Mouse (Mus musculus) frontal cortex, postnatal 36 days (tissue): ENCODE measurements around the gene Cenpp.

Source experiments
- DNase-seq, 2 experiments: peaks; one replicate each; pipeline ENCODE4 v3.0.0; 2022; ENCODE audit warnings: low spot score in 2 of 2

Gene Cenpp

DNA sequence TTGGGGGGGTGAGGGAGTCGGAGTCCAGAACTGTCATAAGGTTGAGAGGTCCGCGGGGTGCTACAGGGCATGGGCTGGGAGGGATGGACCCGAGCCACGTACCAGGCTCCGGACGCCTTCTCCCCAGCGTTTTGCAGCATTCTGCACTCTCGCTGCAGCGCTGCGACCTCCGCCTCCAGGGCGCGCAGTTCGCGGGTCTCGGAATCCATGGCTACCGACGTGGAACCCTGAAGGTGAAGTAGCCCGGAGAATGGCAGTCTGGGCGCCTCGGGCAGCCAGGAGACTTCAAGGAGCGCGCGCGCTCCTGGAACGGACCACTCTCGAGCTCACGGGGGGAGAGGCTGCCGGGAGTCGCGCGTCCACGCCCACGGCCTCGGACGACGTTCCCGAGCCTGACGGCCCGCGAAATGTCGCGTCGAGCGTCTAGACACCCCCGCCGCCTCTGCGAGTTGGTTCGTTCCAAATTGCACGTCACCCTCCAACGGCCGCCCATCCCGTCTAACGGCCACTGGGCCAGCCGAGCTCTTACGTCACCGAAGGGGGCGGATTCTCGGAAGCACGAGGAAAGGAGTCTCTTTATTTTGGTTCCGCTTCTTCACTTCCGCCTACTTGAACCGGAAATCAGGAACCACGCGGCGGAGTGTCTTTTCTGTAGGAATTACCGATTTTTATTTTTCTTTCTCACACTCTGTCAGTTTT lies at the start of gene Cenpp, which contains the start of gene Nol8:
Gene Cenpp, minus strand, starts transcription at position 305 of the 699 bp plus-strand sequence.
Gene Nol8, plus strand, starts transcription at position 598 of the 699 bp plus-strand sequence.
- DNase-seq, result peak; percentile 100

DNA sequence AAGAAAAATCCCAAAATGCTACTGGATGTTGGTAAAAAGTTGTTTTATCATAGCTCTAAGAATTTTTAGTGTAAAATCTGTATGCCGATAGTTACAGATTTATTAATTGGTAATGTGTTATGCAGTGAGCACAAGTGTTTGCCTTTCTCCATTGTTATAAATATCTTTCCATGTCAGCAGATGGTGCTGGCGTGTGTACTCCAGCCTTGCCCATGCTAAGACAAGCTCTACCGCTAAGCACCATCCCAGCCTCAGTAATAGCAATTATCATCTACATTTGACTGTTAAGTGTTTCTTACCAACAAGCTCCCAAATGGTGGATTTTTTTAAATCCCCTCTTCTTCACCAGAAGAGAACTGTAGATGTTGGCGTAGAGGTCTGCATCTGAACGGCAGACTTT lies 38.5 kb upstream of the Cenpp start:
- no peak for DNase-seq

DNA sequence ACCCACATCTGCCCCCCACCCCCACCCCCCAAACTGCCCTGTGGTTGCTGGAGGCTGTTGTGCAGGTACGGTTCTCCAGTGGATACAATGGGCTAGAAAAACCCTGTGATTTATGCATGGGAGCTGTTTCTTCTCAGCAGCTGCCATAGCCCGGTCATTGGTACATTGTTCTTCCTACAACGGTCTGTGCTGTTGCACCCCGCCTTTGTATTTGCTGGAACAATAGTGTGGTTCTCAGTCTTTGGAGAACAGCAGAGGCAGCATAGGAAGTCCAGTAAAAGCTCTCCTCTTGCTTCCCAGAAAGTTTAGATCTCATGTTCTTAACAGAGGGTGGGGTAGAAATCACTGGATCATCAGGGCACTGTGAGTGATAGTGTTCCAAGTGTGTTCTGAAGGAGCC lies 31.7 kb upstream of the Cenpp start:
- DNase-seq, result no peak

DNA sequence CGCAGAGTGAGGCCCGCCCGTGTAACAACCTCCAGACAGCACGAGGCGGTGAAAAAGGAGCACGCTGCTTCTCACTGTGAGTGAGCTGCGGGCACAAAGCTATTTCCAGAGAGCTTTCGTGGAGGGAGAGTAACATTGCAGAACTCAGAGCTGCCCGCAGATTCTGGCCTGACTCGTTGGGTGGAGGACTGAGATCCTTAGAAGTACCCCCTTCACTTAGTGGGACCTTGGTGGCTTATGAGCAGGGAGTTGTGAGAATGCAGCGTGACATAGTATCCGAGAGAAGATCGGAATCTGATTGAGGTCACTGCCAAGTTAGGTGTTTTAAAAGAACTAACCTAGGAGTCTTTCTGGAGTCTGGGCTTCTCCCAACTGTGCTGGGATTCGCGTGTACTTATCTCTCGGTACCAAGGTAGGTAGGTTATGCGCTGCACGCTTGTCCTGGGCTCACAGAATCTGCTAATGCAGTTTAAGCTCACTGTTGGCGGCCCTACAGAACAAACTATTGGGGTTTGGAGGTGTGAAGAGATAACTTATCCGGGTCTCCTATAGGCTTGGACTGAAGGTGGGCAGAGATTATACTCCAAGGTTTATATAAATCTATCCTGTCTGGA lies 29.8 kb upstream of the Cenpp start:
- no peak for DNase-seq

DNA sequence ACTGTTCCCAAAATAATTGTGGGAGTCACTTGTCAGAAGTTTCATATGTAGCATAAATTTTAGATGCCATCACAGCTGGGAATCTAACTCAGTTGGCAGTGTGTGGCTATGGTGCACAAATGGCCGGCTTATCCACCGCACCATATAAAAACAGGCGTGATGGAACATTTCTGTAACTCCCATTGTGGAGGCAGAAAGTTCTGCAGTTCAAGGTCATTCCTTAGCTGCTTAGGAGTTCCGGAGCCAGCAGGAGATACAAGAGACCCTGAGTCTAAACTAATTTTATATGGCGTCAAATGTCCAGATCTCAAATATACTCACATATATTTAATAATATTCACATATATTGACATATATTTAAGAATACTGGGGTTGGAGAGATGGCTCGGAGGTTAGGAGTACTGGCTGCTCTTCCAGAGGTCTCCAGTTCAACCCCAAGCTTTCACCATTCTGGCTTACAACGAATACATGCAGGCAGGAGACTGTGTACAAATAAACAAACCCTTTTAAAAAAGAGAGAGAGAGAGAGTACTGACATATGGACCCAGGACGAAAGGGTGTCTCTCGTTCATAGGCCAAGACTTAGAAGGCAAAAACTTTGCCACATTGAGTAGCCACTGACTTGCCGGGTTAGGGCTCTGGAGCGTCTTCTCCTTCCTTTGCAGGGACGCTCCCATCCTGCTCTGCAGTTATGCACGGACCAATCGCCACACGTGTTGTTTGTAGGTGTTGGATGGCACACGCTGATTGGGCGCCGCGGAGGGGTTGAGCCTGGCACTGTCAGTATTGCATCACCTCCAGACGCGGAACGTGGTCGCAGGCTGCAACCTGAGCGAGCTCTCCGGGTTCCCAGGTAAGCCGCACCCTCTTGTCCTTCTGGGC lies 29.0 kb upstream of the Cenpp start, which contains the start of gene Iars:
Gene Iars, plus strand, starts transcription at position 750 of the 882 bp plus-strand sequence.
- peak; percentile 100 for DNase-seq

DNA sequence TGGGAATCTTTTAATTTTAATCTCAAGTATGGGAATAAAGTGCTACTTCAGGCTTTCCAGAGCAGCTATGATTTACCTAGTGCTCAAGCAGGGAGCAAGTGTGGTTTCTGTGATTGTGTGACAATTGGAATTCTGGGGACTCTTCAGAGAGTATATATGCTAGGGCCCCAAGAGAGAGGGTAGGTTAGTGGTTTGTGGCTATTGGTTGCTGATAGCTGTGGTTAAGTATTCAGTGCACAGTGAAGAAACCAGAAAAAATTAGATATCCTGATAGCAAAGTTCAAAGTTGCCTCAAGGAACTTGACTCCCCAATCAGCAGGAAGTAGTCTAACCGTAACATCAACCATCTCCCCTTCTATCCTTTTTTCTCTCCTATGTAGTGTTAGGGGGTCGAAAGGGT lies 25.2 kb upstream of the Cenpp start:
- DNase-seq, result no peak

DNA sequence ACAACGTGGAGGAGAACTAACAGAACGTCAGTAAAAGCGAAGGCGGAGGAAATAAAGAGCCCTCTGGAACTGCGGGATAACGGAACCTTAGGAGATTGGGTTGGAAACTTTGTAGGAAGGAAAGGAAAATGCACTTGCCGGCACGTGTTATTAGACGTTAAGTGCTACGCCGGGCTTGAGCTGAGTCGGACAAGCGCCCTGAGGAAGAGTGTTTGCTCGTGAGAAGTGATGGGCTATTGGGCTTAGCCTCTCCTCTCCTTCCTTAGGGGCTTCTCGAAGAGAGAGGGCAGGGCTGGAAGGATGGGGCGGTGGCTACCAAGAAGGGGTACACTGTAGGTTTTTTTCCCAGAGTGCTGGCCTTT lies 576 bp upstream of the Cenpp start:
- no peak for DNase-seq

DNA sequence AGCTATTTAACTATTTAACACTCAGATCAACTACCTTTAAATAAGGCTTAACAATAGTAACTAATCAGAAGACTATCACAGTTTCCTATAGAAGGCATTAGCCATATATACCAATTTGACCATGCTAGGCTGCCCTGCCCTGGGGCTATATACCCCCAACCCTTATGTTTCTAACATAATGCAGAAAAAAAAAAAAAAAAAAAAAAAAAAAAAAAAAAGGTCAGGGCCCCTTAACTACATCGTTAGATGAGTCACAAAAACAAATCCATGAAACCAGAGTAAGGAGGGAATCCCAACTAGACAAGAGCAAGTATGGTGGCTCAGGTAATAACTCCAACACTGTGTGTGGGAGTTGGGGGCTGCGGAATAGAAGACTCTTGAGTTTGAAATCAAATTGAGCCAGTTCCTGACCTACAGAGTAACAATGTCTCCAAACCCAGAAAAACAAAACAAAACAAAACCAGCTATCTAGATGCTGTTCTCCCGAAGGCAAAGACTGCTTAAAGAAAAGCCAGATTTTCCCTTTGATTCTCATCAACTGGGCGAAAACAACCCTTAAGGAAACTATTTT lies 719 bp downstream of the Cenpp start:
- no peak for DNase-seq

DNA sequence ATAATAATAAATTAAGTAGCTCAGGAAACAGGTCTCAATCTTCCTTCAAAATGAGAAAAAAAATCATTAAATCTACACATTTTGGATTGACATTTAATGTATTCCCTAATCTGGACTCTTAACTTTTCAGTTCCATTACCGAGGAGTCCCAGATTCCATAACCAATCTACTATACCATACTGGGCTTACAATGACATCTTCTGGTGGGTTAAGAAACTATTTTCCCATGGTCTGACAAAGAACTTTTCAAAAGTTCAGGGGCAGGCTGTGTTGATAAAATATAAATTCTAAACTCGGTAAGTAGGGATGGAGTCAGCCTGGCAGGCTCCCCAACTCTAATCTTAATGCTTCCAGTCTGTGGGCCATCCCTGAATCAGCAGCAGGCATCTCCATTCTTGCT lies 1.4 kb downstream of the Cenpp start:
- no peak for DNase-seq

DNA sequence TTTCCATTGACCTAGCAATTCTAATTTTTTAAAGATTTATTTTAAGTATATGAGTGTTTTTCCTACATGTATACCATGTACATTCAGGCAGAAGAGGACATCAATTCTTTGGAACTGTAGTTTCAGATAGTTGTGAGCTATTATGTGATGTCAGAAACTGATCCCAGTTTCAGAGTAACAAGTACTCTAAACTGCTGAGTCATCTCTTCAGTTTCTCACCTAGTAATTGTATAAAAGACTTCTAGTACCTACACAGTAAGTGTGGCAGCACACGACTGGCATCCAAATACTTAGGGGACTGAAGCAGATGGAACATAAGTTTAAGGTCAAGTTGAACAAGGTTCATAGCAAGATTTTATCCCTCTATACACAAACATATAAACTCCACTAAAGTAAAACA lies 6.6 kb downstream of the Cenpp start:
- DNase-seq, result no peak

DNA sequence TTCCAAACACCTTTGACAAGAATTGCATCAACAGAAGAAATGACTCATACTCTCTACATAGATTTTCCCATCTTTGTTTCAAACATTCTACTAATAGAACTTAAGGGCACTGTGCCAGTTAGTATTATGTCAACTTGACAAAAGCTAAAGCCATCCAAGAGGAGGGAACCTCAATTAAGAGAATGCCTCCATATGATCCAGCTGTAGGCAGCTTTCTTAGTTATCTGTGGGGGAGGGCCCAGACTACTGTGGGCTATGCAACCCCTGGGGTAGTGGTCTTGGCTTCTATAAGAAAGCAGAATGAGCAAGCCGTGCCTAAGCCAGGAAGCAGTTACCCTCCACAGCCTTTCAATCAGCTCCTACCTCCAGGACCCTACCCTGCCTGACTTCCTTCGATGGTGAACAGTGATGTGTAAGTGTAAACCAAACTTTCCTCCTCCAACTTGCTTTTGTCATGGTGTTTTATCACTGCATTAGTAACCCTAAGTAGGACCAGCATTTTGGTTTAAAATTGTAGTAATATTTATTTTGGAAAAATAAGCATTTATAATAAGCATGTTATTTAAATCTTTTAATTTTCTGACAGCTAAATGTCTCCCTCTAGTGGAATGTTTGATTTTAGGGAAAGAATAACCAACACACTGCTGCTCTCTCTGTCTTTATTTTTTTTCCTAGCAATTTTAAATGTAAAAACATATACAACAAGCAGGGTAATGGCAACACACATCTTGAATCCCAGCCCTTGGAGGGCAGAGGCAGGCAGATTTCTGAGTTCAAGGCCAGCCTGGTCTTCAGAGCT lies 7.7 kb downstream of the Cenpp start:
- DNase-seq, result peak; percentile 32

DNA sequence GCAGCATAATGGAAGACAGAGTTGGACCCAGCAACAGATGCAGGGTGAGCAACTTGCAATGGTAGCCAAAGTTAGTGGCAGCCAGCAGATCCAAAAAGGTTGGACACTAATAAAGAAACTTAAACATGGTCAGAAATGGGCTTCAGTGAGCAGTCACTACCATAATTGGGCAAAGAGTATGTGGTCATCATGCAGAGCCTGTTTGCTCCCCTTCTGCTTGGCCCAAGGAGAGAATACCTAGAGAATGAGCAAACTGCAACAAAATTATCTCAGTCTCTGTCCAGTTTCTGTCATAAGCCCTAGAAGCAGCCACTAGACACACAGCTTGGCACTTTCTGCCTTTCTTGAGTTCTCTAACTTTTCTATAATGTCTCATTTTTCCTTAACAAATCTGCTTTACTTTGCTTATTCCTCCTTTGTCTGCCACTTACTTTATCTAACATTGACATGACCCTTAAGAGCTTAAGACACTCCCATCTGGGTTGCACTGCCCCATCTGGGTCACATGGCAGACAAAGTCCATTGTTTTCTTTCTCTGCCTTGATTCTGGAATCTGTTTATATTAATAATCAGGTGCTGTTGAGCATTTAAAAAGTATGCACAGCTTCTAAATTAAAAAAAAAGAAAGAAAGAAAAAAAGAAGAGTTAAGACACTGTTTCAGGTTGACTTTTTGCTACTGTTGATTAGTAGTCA lies 8.8 kb downstream of the Cenpp start:
- DNase-seq, result no peak

DNA sequence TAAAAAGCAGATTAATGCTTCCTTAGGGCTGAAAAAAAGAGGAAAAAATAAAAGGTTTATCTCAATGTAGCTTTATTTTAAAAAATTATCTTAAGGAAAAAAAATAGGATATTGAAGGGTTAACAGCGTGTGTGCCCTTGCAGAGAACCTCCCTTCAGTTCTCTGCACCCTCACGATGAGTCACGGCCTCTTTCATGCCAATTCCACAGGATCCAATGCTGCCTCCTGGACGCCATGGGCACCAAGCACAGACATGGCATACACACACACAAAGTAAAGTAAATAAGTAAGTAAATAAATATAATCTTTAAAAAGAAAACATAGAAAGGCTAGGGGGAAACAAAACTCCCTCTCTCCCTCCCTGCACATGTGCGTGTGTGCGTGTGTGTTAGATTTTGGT lies 9.9 kb downstream of the Cenpp start:
- DNase-seq, result no peak

DNA sequence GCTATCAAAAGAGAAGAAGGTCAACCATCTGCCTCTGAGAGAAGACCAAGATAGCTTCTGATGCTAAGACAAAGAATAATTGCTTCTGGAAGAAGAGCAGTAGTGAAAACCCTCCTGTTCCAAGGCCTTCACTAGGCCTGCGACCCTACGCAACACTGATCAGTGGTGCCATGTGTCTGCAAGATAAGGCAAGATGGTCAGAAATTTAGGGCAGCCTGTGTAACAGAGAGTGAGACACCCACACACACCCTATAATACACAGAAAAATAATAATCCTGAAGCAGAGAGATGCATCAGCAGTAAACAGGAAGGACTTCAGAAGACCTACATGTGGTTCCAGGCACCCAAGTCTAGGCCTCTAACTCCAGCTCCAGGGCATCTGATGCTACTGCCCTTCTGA lies 12.6 kb downstream of the Cenpp start:
- DNase-seq, result no peak

DNA sequence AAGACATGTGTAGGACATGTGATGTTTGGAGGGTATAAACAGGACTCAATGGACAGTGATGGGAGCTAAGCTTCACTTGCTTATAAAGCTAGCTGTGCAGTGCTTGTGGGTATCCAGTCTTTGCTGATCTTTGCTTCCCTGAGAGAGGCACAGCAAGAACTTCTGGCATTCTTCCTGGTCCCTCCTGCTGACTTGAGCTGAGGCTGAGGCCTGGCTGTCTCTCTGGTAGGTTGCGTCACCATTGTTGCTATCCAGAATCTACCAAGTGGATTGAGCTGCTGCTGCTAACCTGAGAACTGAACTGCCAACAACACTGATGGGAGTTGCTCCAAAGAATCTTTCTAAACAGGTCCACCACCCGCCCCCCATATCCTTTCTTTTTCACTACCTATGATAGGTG lies 23.5 kb downstream of the Cenpp start:
- no peak for DNase-seq

DNA sequence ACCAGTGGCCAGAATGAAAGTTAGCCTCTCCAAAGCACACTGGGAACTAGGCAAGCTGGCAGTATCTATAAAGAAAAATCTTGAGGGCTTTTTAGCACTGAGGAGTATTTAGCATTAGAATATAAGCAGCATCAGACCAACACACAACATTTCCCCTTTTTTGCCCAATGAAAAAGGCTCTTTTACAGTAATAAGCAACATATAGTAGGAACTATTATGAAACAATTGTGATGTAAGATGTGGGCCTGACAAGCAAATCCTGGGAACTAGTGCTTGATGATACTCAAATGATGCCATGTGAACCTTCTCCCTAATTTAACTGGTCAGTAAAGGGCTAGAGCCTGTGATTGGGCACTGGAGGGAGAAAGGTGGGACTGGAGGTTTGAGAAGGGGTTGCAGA lies 24.4 kb downstream of the Cenpp start:
- DNase-seq, result no peak

DNA sequence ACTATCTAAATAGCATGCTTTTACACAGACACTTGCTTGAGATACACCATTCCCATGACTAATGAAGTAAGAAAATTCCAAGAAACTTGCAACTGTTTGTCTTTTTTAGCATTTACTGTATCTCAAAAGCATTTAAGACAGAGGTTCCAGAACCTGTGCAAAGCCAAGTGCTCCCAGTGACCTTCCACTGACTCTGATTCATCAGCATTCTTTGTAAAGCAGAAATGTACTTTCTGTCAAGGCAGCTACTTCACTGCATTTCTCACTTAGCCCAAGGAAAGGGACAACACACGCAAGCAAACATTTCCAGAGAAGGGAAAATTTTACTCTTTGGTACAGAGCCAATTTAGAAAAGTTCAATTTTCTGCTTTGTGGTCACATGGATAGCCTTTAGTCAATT lies 29.4 kb downstream of the Cenpp start:
- DNase-seq, result no peak

DNA sequence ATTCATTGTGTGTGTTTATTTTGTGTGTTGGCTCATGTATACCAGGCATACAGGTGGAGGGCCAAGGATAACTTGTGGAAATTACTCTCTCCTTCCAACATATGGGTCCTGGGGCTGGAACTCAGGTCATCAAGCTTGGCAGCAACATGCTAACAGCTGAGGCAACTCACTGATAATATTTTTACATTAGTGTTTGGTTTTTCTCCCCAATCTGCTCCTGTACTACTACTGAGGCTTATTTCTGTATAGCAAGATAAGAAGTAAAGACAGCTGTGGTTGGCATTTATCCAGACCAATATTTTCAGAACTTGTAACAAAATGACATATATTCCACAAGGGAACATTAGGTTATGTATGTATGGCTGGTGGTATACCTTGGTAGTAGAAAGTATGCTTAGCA lies 34.2 kb downstream of the Cenpp start:
- DNase-seq, result no peak

DNA sequence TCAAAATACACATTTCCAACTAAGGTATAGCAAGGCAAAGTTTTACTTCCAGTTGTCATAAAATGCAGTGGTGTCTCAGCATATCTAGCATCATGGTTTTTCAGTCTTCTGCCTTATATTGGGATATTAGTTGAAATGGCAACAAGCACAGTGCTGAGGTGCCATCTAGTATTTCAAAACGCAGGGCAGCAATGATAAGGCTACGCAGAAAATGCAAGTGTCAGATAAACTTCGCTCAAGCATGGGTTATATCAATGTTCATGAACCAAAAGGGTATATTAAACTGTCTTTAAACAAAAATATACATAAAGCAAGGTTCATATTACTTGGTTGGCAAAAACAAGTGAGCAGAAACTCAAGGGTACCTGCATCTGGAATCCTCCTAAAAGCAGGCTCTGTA lies 35.6 kb downstream of the Cenpp start:
- no peak for DNase-seq

DNA sequence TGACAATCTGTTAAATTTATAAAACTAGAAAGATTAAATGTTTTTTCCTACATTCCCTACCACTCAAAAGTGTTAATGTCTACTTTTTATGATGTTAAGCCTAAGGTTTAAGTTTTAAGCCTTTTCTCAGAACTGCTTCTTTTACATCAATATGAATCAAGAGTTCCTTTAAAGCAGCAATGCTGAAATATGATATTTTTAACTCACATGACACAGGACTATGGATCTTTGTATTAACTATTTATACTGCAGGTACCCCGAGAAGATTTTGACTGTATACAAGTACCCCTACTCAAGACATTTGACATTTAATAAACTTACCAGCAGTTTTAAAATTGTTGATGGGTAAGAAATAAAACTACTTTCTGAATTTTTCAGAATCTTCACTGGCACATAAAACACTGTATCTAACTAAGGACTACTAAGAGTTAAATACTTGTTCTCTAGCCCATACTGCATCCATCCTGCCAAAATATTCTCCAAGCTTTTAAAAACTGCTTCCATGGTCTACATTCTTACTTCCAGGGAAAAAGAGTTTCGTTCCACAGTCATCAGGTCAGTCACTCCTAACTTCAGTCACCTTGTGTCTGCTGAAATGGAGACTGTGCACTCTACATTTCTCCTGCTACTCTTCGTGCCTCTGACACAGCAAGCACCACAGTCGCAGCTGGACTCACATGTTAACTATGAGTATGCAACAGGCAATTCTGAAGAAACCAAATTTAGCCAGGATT lies 43.8 kb downstream of the Cenpp start:
- no peak for DNase-seq
